Mouse (Mus musculus): ENCODE results near the gene Txnip. TPM values are rescaled to one million over a fixed set of nuclear protein-coding genes. Genes with fewer than 3 reads are reported as not detected.
A peak's percentile ranks its signal among the peaks of the same experiment; 100 is the strongest.

Txnip gene
- total and polyA plus RNA-seq, 3 experiments = 19.5 to 1,322 (median 307) TPM

DNA sequence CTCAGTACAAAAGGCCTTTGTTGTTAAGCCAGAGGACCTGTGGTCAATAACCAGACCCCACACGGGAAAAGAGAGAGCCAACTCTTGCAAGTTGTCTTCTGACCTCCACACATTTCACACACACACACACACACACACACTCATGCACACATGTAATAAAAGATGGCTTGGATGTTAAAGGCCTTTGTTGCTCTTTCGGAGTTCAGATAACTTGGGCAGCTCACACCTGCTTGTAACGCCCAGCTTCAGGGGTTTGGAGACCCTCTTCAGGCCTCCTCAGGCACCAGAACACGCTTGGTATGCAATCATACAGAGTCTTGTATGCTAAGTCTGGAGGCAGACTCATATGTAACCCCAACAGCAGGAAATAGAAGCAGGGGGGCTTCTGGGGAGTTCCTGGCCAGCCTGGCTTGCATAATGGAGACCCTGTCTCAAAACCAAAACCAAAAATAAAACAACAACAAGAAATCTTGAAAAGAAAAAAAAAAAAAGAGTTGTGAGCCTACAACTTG lies 21.5 kb downstream of the Txnip start:
- Histone ChIP-seq H3K9me3 (replicated peaks) (no peaks in the 10 kb centered on the region), H3K4me1 (ENCODE audit: insufficient read depth, low read depth, low read length) (peaks cover 29% of the 10 kb centered on the region), H3K4me3 (ENCODE audit: low read depth, low read length) (no peak overlapping the region), H3K36me3 (replicated peaks) (peaks cover 26% of the 10 kb centered on the region), H3K27me3 (ENCODE audit: insufficient read depth, low read length) (0 out of 2 replicates have a peak, but pooled peaks cover 2% of the 10 kb centered on the region)
- no peak for ATAC-seq (ENCODE audit: extremely low read depth, insufficient number of reproducible peaks, low FRiP score, poor library complexity, severe bottlenecking)
- no peak for TF ChIP-seq CTCF (IDR thresholded peaks at IDR 0.05; ENCODE audit: low read depth, low read length)
- no peak for TF ChIP-seq POLR2AphosphoS5 (IDR thresholded peaks at IDR 0.05; ENCODE audit: insufficient replicate concordance, low read depth, low read length)
- no peak for TF ChIP-seq TAL1 (conservative IDR thresholded peaks at IDR 0.05; ENCODE audit: low read depth, low read length)
- TF ChIP-seq GATA2 (IDR thresholded peaks at IDR 0.05; ENCODE audit: borderline replicate concordance, low read depth, low read length) = no peak
- no peak for TF ChIP-seq GATA1 (IDR thresholded peaks at IDR 0.05; ENCODE audit: borderline replicate concordance, low read length)
- no peak for DNase-seq (ENCODE audit: low spot score)

DNA sequence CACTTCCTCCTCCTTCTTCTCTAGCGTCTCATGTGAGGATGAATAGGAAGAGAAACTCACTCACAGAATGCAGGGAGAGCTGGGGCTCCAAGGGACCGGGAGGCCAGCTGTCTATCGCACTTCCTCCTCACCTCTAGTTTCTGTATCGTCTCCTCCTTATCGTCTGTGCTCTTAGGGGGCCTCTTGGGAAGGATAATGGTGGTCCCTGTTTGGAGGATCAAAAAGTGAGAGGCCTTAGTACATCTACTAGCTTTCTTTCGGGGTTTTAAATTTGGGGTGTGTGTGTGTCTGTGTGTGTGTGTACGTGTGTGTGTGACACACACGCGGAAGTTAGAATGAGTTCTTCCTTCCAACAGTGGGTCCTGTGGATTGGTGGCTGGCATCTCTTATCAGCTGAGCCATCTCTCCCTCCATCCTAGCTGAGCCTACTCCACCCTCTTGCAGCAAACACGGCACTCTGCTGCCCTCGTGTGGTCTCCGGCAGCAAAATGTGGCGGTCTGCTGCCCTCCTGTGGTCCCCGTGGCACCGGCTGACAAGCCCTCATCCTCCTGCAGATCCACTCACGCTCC lies 22.2 kb downstream of the Txnip start:
- ATAC-seq (ENCODE audit: extremely low read depth, insufficient number of reproducible peaks, low FRiP score, poor library complexity, severe bottlenecking) = peak; percentile 65
- H3K27me3 ChIP-seq (ENCODE audit: insufficient read depth, low read length) = no peaks in the 10 kb centered on the region
- peaks cover 29% of the 10 kb centered on the region for H3K4me1 ChIP-seq (ENCODE audit: insufficient read depth, low read depth, low read length)
- H3K4me3 ChIP-seq (ENCODE audit: low read depth, low read length) = peak overlapping the region; percentile 42; the same call in 1 of the 2 replicates
- DNase-seq (ENCODE audit: low spot score) = peak; percentile 66
- H3K36me3 ChIP-seq (replicated peaks) = peaks cover 26% of the 10 kb centered on the region
- no peaks in the 10 kb centered on the region for H3K9me3 ChIP-seq (replicated peaks)
- TF ChIP-seq GATA1 (IDR thresholded peaks at IDR 0.05; ENCODE audit: borderline replicate concordance, low read length) (no peak), TAL1 (conservative IDR thresholded peaks at IDR 0.05; ENCODE audit: low read depth, low read length) (no peak), POLR2AphosphoS5 (IDR thresholded peaks at IDR 0.05; ENCODE audit: insufficient replicate concordance, low read depth, low read length) (no peak), CTCF (IDR thresholded peaks at IDR 0.05; ENCODE audit: low read depth, low read length) (peak; percentile 96), GATA2 (IDR thresholded peaks at IDR 0.05; ENCODE audit: borderline replicate concordance, low read depth, low read length) (peak; percentile 97)

DNA sequence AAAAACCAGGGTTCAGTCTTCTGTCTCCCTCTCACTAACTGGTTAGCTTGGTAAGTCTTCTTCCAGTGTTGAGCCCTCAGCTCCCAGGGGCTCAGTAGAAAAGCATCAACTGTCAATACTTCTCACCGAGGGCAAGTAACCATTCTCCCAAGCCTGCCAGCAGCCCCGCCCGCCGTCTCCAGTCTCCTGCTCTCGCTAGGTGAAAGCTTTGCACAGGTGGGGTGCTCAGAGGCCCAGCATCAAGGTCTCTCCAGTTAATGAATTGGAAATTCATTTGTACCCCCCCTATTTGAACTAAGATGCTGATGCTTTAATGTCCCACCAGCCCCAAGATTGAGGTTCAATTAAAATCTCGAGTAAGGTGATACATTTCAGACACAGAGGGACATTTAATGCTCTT lies 23.4 kb downstream of the Txnip start:
- ATAC-seq (ENCODE audit: extremely low read depth, insufficient number of reproducible peaks, low FRiP score, poor library complexity, severe bottlenecking) (no peak), DNase-seq (ENCODE audit: low spot score) (no peak)
- H3K27me3 ChIP-seq (ENCODE audit: insufficient read depth, low read length) = no peaks in the 10 kb centered on the region
- no peak for TF ChIP-seq GATA2 (IDR thresholded peaks at IDR 0.05; ENCODE audit: borderline replicate concordance, low read depth, low read length)
- TF ChIP-seq POLR2AphosphoS5 (IDR thresholded peaks at IDR 0.05; ENCODE audit: insufficient replicate concordance, low read depth, low read length) = no peak
- TF ChIP-seq GATA1 (IDR thresholded peaks at IDR 0.05; ENCODE audit: borderline replicate concordance, low read length) = no peak
- TF ChIP-seq TAL1 (conservative IDR thresholded peaks at IDR 0.05; ENCODE audit: low read depth, low read length) = no peak
- no peak for TF ChIP-seq CTCF (IDR thresholded peaks at IDR 0.05; ENCODE audit: low read depth, low read length)
- no peak overlapping the region for H3K4me3 ChIP-seq (ENCODE audit: low read depth, low read length)
- peaks cover 28% of the 10 kb centered on the region for H3K4me1 ChIP-seq (ENCODE audit: insufficient read depth, low read depth, low read length)
- peaks cover 28% of the 10 kb centered on the region for H3K36me3 ChIP-seq (replicated peaks)
- no peaks in the 10 kb centered on the region for H3K9me3 ChIP-seq (replicated peaks)

DNA sequence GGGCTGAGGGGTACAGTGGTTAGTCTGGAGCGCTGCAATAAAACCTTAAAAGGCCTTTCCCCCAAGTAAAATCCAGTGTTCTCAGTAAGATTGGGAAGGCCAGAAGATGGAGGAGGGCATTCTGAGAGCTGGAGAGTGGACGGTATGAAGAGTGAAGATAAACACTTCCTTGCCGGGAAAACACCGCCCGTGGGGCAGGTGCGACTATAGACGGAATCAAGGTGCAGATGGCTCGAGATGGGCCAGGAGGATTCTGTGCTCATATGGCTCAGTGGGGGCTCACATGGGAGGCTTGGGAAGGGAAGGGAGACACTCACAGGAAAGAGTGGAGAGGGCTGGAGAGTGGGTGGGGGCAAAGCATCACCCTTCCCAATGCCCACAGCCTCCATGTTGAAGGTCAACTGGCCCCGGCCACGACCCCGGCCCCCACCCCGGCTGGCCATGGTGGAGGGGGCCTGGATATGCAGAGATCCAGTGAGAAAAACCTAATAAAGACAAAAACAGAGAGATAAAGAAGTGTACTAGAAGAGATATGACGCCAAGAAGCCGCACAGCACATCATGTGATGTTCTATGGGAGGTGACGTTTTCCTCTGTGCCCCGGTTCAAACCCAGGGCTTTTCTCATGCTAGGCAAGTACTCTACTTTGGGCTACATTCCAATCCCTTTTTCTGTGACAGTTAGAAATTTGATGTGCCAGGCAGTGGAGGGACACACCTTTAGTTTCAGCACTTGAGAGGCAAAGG lies 24.2 kb downstream of the Txnip start:
- ATAC-seq (ENCODE audit: extremely low read depth, insufficient number of reproducible peaks, low FRiP score, poor library complexity, severe bottlenecking) (no peak), DNase-seq (ENCODE audit: low spot score) (no peak)
- peaks cover 33% of the 10 kb centered on the region for H3K36me3 ChIP-seq (replicated peaks)
- no peak for TF ChIP-seq GATA2 (IDR thresholded peaks at IDR 0.05; ENCODE audit: borderline replicate concordance, low read depth, low read length)
- no peak for TF ChIP-seq GATA1 (IDR thresholded peaks at IDR 0.05; ENCODE audit: borderline replicate concordance, low read length)
- no peak for TF ChIP-seq TAL1 (conservative IDR thresholded peaks at IDR 0.05; ENCODE audit: low read depth, low read length)
- no peak for TF ChIP-seq CTCF (IDR thresholded peaks at IDR 0.05; ENCODE audit: low read depth, low read length)
- TF ChIP-seq POLR2AphosphoS5 (IDR thresholded peaks at IDR 0.05; ENCODE audit: insufficient replicate concordance, low read depth, low read length) = no peak
- H3K4me3 ChIP-seq (ENCODE audit: low read depth, low read length) = no peak overlapping the region
- H3K9me3 ChIP-seq (replicated peaks) = no peaks in the 10 kb centered on the region
- H3K27me3 ChIP-seq (ENCODE audit: insufficient read depth, low read length) = no peaks in the 10 kb centered on the region
- peaks cover 20% of the 10 kb centered on the region for H3K4me1 ChIP-seq (ENCODE audit: insufficient read depth, low read depth, low read length)

DNA sequence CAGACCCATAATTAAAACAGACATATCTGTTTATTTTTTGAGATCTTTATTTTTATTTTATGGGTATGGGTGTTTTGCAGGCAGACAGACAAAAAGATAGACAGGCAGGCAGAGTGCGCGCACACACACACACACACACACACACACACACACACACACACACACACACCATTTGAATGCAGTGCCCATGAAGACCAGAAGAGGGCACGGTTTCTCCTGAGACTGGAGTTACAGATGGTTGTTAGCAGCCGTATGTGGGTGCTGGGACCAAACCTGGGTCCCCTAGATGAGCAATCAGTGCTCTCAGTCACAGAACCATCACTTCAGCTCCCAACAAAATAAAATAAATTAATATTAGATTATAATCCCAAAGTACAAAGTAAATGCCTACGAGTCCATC lies 25.6 kb downstream of the Txnip start:
- H3K4me3 ChIP-seq (ENCODE audit: low read depth, low read length) = no peak overlapping the region
- peaks cover 4% of the 10 kb centered on the region; the same call in 1 of the 2 replicates for H3K9me3 ChIP-seq (replicated peaks)
- H3K4me1 ChIP-seq (ENCODE audit: insufficient read depth, low read depth, low read length) = peaks cover 15% of the 10 kb centered on the region
- no peak for DNase-seq (ENCODE audit: low spot score)
- TF ChIP-seq GATA2 (IDR thresholded peaks at IDR 0.05; ENCODE audit: borderline replicate concordance, low read depth, low read length) (no peak), GATA1 (IDR thresholded peaks at IDR 0.05; ENCODE audit: borderline replicate concordance, low read length) (no peak), TAL1 (conservative IDR thresholded peaks at IDR 0.05; ENCODE audit: low read depth, low read length) (no peak), CTCF (IDR thresholded peaks at IDR 0.05; ENCODE audit: low read depth, low read length) (no peak), POLR2AphosphoS5 (IDR thresholded peaks at IDR 0.05; ENCODE audit: insufficient replicate concordance, low read depth, low read length) (no peak)
- H3K27me3 ChIP-seq (ENCODE audit: insufficient read depth, low read length) = no peaks in the 10 kb centered on the region
- ATAC-seq (ENCODE audit: extremely low read depth, insufficient number of reproducible peaks, low FRiP score, poor library complexity, severe bottlenecking) = no peak
- H3K36me3 ChIP-seq (replicated peaks) = peaks cover 36% of the 10 kb centered on the region

DNA sequence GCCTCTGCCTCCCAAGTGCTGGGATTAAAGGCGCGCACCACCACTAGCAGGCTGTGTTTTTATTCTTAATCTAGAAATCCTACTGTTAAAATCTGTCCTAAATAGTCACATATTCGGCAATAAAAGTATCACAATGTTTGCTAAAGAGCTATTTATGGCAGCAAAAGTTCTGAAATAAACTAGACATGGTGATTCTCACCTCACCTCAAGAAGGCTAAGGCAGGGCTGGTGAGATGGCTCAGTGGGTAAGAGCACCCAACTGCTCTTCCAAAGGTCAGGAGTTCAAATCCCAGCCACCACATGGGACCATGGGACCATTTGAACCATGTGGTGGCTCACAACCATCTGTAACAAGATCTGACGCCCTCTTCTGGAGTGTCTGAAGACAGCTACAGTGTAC lies 32.9 kb downstream of the Txnip start:
- H3K36me3 ChIP-seq (replicated peaks) = peaks cover 18% of the 10 kb centered on the region
- DNase-seq (ENCODE audit: low spot score) (no peak), ATAC-seq (ENCODE audit: extremely low read depth, insufficient number of reproducible peaks, low FRiP score, poor library complexity, severe bottlenecking) (no peak)
- H3K9me3 ChIP-seq (replicated peaks) = peaks cover 4% of the 10 kb centered on the region; the same call in 1 of the 2 replicates
- peaks cover 19% of the 10 kb centered on the region for H3K4me1 ChIP-seq (ENCODE audit: insufficient read depth, low read depth, low read length)
- peaks cover 4% of the 10 kb centered on the region for H3K27me3 ChIP-seq (ENCODE audit: insufficient read depth, low read length)
- no peak overlapping the region for H3K4me3 ChIP-seq (ENCODE audit: low read depth, low read length)
- TF ChIP-seq CTCF (IDR thresholded peaks at IDR 0.05; ENCODE audit: low read depth, low read length) (no peak), GATA1 (IDR thresholded peaks at IDR 0.05; ENCODE audit: borderline replicate concordance, low read length) (no peak), GATA2 (IDR thresholded peaks at IDR 0.05; ENCODE audit: borderline replicate concordance, low read depth, low read length) (no peak), TAL1 (conservative IDR thresholded peaks at IDR 0.05; ENCODE audit: low read depth, low read length) (no peak), POLR2AphosphoS5 (IDR thresholded peaks at IDR 0.05; ENCODE audit: insufficient replicate concordance, low read depth, low read length) (no peak)
